8 mouse cellular contexts compared by ENCODE assay signal in genomic region chr8:84873016-84873415, GRCm38 (mm10). TPM values are rescaled to one million over a fixed set of nuclear protein-coding genes. Genes with fewer than 3 reads are reported as not detected.
A peak's percentile ranks its signal among the peaks of the same experiment; 100 is the strongest.
DNase-seq lines count a peak whose midpoint lies in the region; ATAC-seq and TF ChIP-seq lines count a peak whose summit lies in the region.

No protein-coding gene starts in this region.

- H3K27ac ChIP-seq in heart, embryonic 10.5 days = peak overlapping the region; percentile 88; the same call in 1 of the 2 replicates
- H3K27ac ChIP-seq in ES-Bruce4 (ENCODE audit: insufficient read depth, low read length) = no peak overlapping the region
- H3K27ac ChIP-seq in hindbrain, embryonic 10.5 days = peak overlapping the region; percentile 81; the same call in 1 of the 2 replicates
- H3K27ac ChIP-seq in liver, postnatal 0 days (ENCODE audit: low read depth) = no peak overlapping the region

- WGBS in heart, embryonic 10.5 days = 72% methylated on average over 4 of the region's 4 CpGs
- WGBS in hindbrain, embryonic 10.5 days = 68% methylated on average over 4 of the region's 4 CpGs
- 75% methylated on average over 4 of the region's 4 CpGs for WGBS in liver, postnatal 0 days (ENCODE audit: insufficient replicate concordance)

- H3K9me3 ChIP-seq in heart, embryonic 10.5 days = no peaks in the 10 kb centered on the region
- H3K9me3 ChIP-seq in ES-Bruce4 (replicated peaks; ENCODE audit: control insufficient read depth, insufficient read depth, low read length, poor library complexity, severe bottlenecking) = no peaks in the 10 kb centered on the region
- H3K9me3 ChIP-seq in hindbrain, embryonic 10.5 days = no peaks in the 10 kb centered on the region
- no peaks in the 10 kb centered on the region for H3K9me3 ChIP-seq in liver, postnatal 0 days (ENCODE audit: low read length)

- H3K4me2 ChIP-seq in liver, postnatal 0 days (ENCODE audit: low read depth, low read length) = peak overlapping the region; percentile 99

- no peak for DNase-seq in heart, embryonic 10.5 days (ENCODE audit: low spot score)
- DNase-seq in heart, postnatal 14 days = no peak
- DNase-seq in hindbrain, embryonic 10.5 days (ENCODE audit: low spot score) = no peak
- no peak for DNase-seq in liver, postnatal 0 days
- DNase-seq in layer of hippocampus, adult 11-12 months (ENCODE audit: low spot score) = no peak
- no peak for DNase-seq in c-Kit-positive CD71-positive TER-119-positive erythroid progenitor cells, embryonic 14.5 days (ENCODE audit: low spot score)
- DNase-seq in left cerebral cortex, adult 9 months (ENCODE audit: low spot score in 2 of 2) = no peak

- TF ChIP-seq EP300 in ES-Bruce4 (IDR thresholded peaks at IDR 0.05; ENCODE audit: insufficient read depth, low read depth, low read length) = no peak
- no peak for TF ChIP-seq EP300 in liver, postnatal 0 days (IDR thresholded peaks at IDR 0.05; ENCODE audit: low read depth)

- peaks cover 21% of the 10 kb centered on the region for H3K36me3 ChIP-seq in heart, embryonic 10.5 days
- H3K36me3 ChIP-seq in ES-Bruce4 (ENCODE audit: control insufficient read depth, insufficient read depth, low read length, poor library complexity, severe bottlenecking) = peaks cover 37% of the 10 kb centered on the region
- peaks cover 18% of the 10 kb centered on the region for H3K36me3 ChIP-seq in hindbrain, embryonic 10.5 days
- peaks cover 14% of the 10 kb centered on the region for H3K36me3 ChIP-seq in liver, postnatal 0 days (replicated peaks; ENCODE audit: insufficient read depth, low read length)

- peak overlapping the region; percentile 73 for H3K9ac ChIP-seq in ES-Bruce4 (ENCODE audit: low read depth, poor library complexity, severe bottlenecking)
- H3K9ac ChIP-seq in liver, postnatal 0 days (replicated peaks) = 0 out of 2 replicates have a peak overlapping the region, but pooled peaks have one; percentile 62

- H3K27me3 ChIP-seq in heart, embryonic 10.5 days (ENCODE audit: insufficient read depth, poor library complexity, severe bottlenecking) = peaks cover 10% of the 10 kb centered on the region; the same call in 1 of the 2 replicates
- no peaks in the 10 kb centered on the region for H3K27me3 ChIP-seq in ES-Bruce4 (ENCODE audit: control insufficient read depth, insufficient read depth, low read length, poor library complexity, severe bottlenecking)
- peaks cover 23% of the 10 kb centered on the region for H3K27me3 ChIP-seq in hindbrain, embryonic 10.5 days (ENCODE audit: insufficient read depth, poor library complexity, severe bottlenecking)
- H3K27me3 ChIP-seq in liver, postnatal 0 days (ENCODE audit: insufficient read depth, low read length) = no peaks in the 10 kb centered on the region

- TF ChIP-seq POLR2A in ES-Bruce4 (IDR thresholded peaks at IDR 0.05; ENCODE audit: insufficient read depth, low read length) = no peak

- no peak for ATAC-seq in liver, postnatal 0 days

- peaks cover 14% of the 10 kb centered on the region for H3K4me1 ChIP-seq in heart, embryonic 10.5 days
- H3K4me1 ChIP-seq in ES-Bruce4 (ENCODE audit: control insufficient read depth, insufficient read depth, low read length) = peaks cover 3% of the 10 kb centered on the region
- peaks cover 15% of the 10 kb centered on the region for H3K4me1 ChIP-seq in hindbrain, embryonic 10.5 days (replicated peaks)
- peaks cover 27% of the 10 kb centered on the region for H3K4me1 ChIP-seq in liver, postnatal 0 days (ENCODE audit: insufficient read depth)

- intact Hi-C loops in heart, postnatal 14 days (cut with DNase I) = no loop called here

- H3K4me3 ChIP-seq in heart, embryonic 10.5 days = peak overlapping the region; percentile 63
- peak overlapping the region; percentile 68 for H3K4me3 ChIP-seq in ES-Bruce4 (ENCODE audit: low read depth, low read length)
- peak overlapping the region; percentile 55 for H3K4me3 ChIP-seq in hindbrain, embryonic 10.5 days
- peak overlapping the region; percentile 52 for H3K4me3 ChIP-seq in liver, postnatal 0 days (ENCODE audit: low read depth, low read length)

- TF ChIP-seq CTCF in ES-Bruce4 (IDR thresholded peaks at IDR 0.05; ENCODE audit: low read depth, low read length) = no peak
- TF ChIP-seq CTCF in liver, postnatal 0 days (IDR thresholded peaks at IDR 0.05; ENCODE audit: low read depth) = no peak

RNA-seq across cellular contexts. Expression of gene Syce2, which starts 1.1 kb away (rescaled TPM):
- polyA plus RNA-seq in heart, embryonic 10.5 days (2016; fragmentation: Nextera tagmentation; extraction: Ambion mirVana) = 51.7 and 64.6 TPM in 2 replicates
- total RNA-seq in heart, postnatal 14 days (2021) = 1 to 10 TPM; 2.2 to 3.7 TPM
- 93.8 and 97.1 TPM in 2 replicates for polyA plus RNA-seq in ES-Bruce4 (2011; ENCODE audit: insufficient read depth, insufficient read length, low read depth, missing spikeins)
- polyA plus RNA-seq in hindbrain, embryonic 10.5 days (2016; fragmentation: Nextera tagmentation; extraction: Ambion mirVana) = 61.5 and 67.1 TPM in 2 replicates
- 30.6 and 31.2 TPM in 2 replicates for polyA plus RNA-seq in liver, postnatal 0 days (2015; fragmentation: Nextera tagmentation; extraction: Ambion mirVana)

RNA-seq across cellular contexts. Expression of gene Farsa, which starts 16.2 kb away (rescaled TPM):
- 80.8 and 108 TPM in 2 replicates for polyA plus RNA-seq in heart, embryonic 10.5 days (2016; fragmentation: Nextera tagmentation; extraction: Ambion mirVana)
- 10 to 100 TPM; 23.7 to 27.8 TPM for total RNA-seq in heart, postnatal 14 days (2021)
- 50.8 and 52.6 TPM in 2 replicates for polyA plus RNA-seq in ES-Bruce4 (2011; ENCODE audit: insufficient read depth, insufficient read length, low read depth, missing spikeins)
- 129 and 134 TPM in 2 replicates for polyA plus RNA-seq in hindbrain, embryonic 10.5 days (2016; fragmentation: Nextera tagmentation; extraction: Ambion mirVana)
- polyA plus RNA-seq in liver, postnatal 0 days (2015; fragmentation: Nextera tagmentation; extraction: Ambion mirVana) = 30.3 and 33.6 TPM in 2 replicates

RNA-seq across cellular contexts. Expression of gene Gcdh, which starts 20.7 kb away (rescaled TPM):
- polyA plus RNA-seq in heart, embryonic 10.5 days (2016; fragmentation: Nextera tagmentation; extraction: Ambion mirVana) = 43.8 and 45.3 TPM in 2 replicates
- total RNA-seq in heart, postnatal 14 days (2021) = 10 to 100 TPM; 41.4 to 42.0 TPM
- 72.5 and 78.5 TPM in 2 replicates for polyA plus RNA-seq in ES-Bruce4 (2011; ENCODE audit: insufficient read depth, insufficient read length, low read depth, missing spikeins)
- polyA plus RNA-seq in hindbrain, embryonic 10.5 days (2016; fragmentation: Nextera tagmentation; extraction: Ambion mirVana) = 35.5 and 43.4 TPM in 2 replicates
- 139 and 141 TPM in 2 replicates for polyA plus RNA-seq in liver, postnatal 0 days (2015; fragmentation: Nextera tagmentation; extraction: Ambion mirVana)

RNA-seq across cellular contexts. Expression of gene Calr, which starts 26.3 kb away (rescaled TPM):
- polyA plus RNA-seq in heart, embryonic 10.5 days (2016; fragmentation: Nextera tagmentation; extraction: Ambion mirVana) = 881 and 1,047 TPM in 2 replicates
- 100 to 1,000 TPM; 262 to 331 TPM for total RNA-seq in heart, postnatal 14 days (2021)
- 507 and 546 TPM in 2 replicates for polyA plus RNA-seq in ES-Bruce4 (2011; ENCODE audit: insufficient read depth, insufficient read length, low read depth, missing spikeins)
- polyA plus RNA-seq in hindbrain, embryonic 10.5 days (2016; fragmentation: Nextera tagmentation; extraction: Ambion mirVana) = 783 and 812 TPM in 2 replicates
- polyA plus RNA-seq in liver, postnatal 0 days (2015; fragmentation: Nextera tagmentation; extraction: Ambion mirVana) = 331 and 375 TPM in 2 replicates

RNA-seq across cellular contexts. Expression of gene Klf1, which starts 28.7 kb away (rescaled TPM):
- polyA plus RNA-seq in heart, embryonic 10.5 days (2016; fragmentation: Nextera tagmentation; extraction: Ambion mirVana) = 54.2 and 54.3 TPM in 2 replicates
- not detected for total RNA-seq in heart, postnatal 14 days (2021)
- polyA plus RNA-seq in ES-Bruce4 (2011; ENCODE audit: insufficient read depth, insufficient read length, low read depth, missing spikeins) = not detected in 2 replicates
- polyA plus RNA-seq in hindbrain, embryonic 10.5 days (2016; fragmentation: Nextera tagmentation; extraction: Ambion mirVana) = 18.2 and 21.5 TPM in 2 replicates
- polyA plus RNA-seq in liver, postnatal 0 days (2015; fragmentation: Nextera tagmentation; extraction: Ambion mirVana) = 133 and 149 TPM in 2 replicates

Comparison
In these comparisons a context has a peak if more than half of its experiments do, and no peak if none do; other contexts are left out.
1. H3K27ac ChIP-seq: peak in heart, embryonic 10.5 days (single experiment) and hindbrain, embryonic 10.5 days (single experiment); none in ES-Bruce4 (single experiment) and liver, postnatal 0 days (single experiment).
2. Peak in every context shown above with its lines, with median percentiles within 50 percentile points of each other: H3K4me3 ChIP-seq.